Mouse (Mus musculus): Measurements from ENCODE around the gene Gm28635. TPM values are rescaled to one million over a fixed set of nuclear protein-coding genes. Genes with fewer than 3 reads are reported as not detected.

The Gm28635 gene
- total and polyA plus RNA-seq, 3 experiments = not detected

DNA sequence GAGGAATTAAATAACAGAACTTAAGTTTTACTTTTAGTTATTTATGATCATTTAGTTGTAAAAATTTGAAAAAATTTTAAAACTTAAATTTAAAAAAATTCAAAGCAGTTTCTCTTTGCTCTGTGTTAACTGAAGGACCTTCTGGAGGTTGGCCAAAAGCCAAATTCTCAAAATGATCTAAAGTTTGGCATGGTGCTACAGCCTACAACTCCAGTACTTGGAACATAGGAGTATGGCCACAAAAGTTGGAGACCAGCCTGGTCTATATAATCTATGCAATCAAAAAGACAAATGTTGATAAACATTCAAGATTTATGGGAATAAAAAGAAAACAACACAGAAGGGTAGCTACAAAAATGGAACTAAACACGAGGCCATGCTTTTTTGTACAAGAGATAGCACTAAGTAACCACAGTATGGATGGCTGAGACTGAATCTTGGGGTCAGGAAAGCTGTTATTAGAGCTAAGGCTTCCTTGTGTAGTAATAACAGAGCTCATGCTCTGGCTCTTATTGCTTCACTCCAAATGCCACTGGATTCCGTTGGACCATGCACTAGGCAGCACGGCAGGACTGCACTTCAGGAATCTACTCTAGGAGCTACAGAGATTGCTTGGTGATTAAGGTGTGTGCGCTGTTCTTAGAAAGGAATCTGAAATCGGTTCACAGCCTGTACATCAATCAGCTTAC lies 17.3 kb upstream of the Gm28635 start:
- Histone ChIP-seq H3K4me3 (replicated peaks in 1 of 3; ENCODE audit: low read depth in 2 of 3, low read length in 2 of 3, poor library complexity in 1 of 3) (no peak overlapping the region), H3K27me3 (replicated peaks) (no peaks in the 10 kb centered on the region), H3K4me1 (ENCODE audit: control insufficient read depth in 1 of 2, insufficient read depth in 2 of 2) (no peaks in the 10 kb centered on the region), H3K4me2 (ENCODE audit: insufficient read depth, low read depth, poor library complexity, severe bottlenecking) (no peak overlapping the region), H3K9ac (ENCODE audit: insufficient read depth, low read depth) (no peak overlapping the region), H3K9me3 (replicated peaks; ENCODE audit: low read length) (no peaks in the 10 kb centered on the region), H3K27ac (ENCODE audit: insufficient read depth, low read depth) (no peak overlapping the region), H3K79me2 (replicated peaks; ENCODE audit: control insufficient read depth, extremely low read depth, insufficient read depth, poor library complexity, severe bottlenecking) (no peaks in the 10 kb centered on the region), H3K36me3 (replicated peaks in 1 of 2; ENCODE audit: control insufficient read depth in 1 of 2, insufficient read depth in 1 of 2, low read length in 1 of 2) (peaks cover 43 to 81% of the 10 kb centered on the region in 2 experiments)
- TF ChIP-seq TCF12 (IDR thresholded peaks at IDR 0.05; ENCODE audit: low read depth, low read length) (no peak), MYC (IDR thresholded peaks at IDR 0.05; ENCODE audit: low read depth, low read length) (no peak), JUND (conservative IDR thresholded peaks at IDR 0.05; ENCODE audit: low read depth, low read length) (no peak), JUN (IDR thresholded peaks at IDR 0.05; ENCODE audit: insufficient read depth, low read depth, low read length) (no peak), TBP (conservative IDR thresholded peaks at IDR 0.05; ENCODE audit: low read depth, low read length) (no peak), NRF1 (IDR thresholded peaks at IDR 0.05; ENCODE audit: low read depth, low read length) (no peak), USF2 (conservative IDR thresholded peaks at IDR 0.05; ENCODE audit: low read depth, low read length) (no peak), ZC3H11A (IDR thresholded peaks at IDR 0.05; ENCODE audit: low read depth, low read length) (no peak), CHD2 (IDR thresholded peaks at IDR 0.05; ENCODE audit: low read length) (no peak), USF1 (IDR thresholded peaks at IDR 0.05; ENCODE audit: low read depth, low read length) (no peak), ZNF384 (IDR thresholded peaks at IDR 0.05; ENCODE audit: low read depth, low read length) (no peak)
- dilution Hi-C loops (cut with MboI; ENCODE audit: extremely low pct_ligation_motif_present, extremely low pct_unique_long_range_greater_than_20kb, low sequenced_read_pairs) = no loop called here
- DNase-seq (ENCODE audit: extremely low read depth) = no peak
- in situ Hi-C loops (cut with MboI; ENCODE audit: low pct_ligation_motif_present, low pct_unique_long_range_greater_than_20kb, low sequenced_read_pairs) = no loop called here

DNA sequence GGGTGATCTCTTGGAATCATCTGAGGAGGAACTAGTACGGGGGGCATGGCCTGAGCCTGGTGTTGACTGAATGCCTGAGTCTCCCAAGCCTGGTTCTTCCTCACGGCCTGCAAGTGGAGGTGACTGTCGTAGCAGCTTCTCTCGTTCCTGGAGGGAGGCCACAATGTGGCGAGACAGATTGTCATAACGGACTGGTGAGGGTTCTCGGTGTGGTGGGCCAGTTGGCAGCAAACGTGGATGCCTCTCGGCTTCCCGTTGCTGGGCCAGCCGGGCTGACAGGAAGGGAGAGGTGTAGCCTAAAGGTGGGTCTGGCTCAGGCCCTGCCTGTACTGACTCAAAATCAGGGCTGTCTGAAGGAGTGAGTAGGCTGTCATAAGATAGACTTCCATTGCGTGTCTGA lies 12.2 kb upstream of the Gm28635 start:
- Histone ChIP-seq H3K9ac (ENCODE audit: insufficient read depth, low read depth) (no peak overlapping the region), H3K4me1 (ENCODE audit: control insufficient read depth in 1 of 2, insufficient read depth in 2 of 2) (peaks cover 0 to 4% of the 10 kb centered on the region in 2 experiments; a peak in 1 of 4 replicates), H3K36me3 (replicated peaks in 1 of 2; ENCODE audit: control insufficient read depth in 1 of 2, insufficient read depth in 1 of 2, low read length in 1 of 2) (peaks cover 67 to 93% of the 10 kb centered on the region in 2 experiments), H3K27ac (ENCODE audit: insufficient read depth, low read depth) (no peak overlapping the region), H3K4me2 (ENCODE audit: insufficient read depth, low read depth, poor library complexity, severe bottlenecking) (no peak overlapping the region), H3K4me3 (replicated peaks in 1 of 3; ENCODE audit: low read depth in 2 of 3, low read length in 2 of 3, poor library complexity in 1 of 3) (no peak overlapping the region), H3K27me3 (replicated peaks) (no peaks in the 10 kb centered on the region), H3K79me2 (replicated peaks; ENCODE audit: control insufficient read depth, extremely low read depth, insufficient read depth, poor library complexity, severe bottlenecking) (0 out of 2 replicates have a peak, but pooled peaks cover 2% of the 10 kb centered on the region), H3K9me3 (replicated peaks; ENCODE audit: low read length) (no peaks in the 10 kb centered on the region)
- TF ChIP-seq POLR2A (IDR thresholded peaks at IDR 0.05; ENCODE audit: low read depth, low read length) = peak; percentile 19; the same call in 1 of the 2 replicates
- TF ChIP-seq SIN3A (IDR thresholded peaks at IDR 0.05; ENCODE audit: low read length) = no peak
- in situ Hi-C loops (cut with MboI; ENCODE audit: low pct_ligation_motif_present, low pct_unique_long_range_greater_than_20kb, low sequenced_read_pairs) = no loop called here
- dilution Hi-C loops (cut with MboI; ENCODE audit: extremely low pct_ligation_motif_present, extremely low pct_unique_long_range_greater_than_20kb, low sequenced_read_pairs) = no loop called here
- DNase-seq (ENCODE audit: extremely low read depth) = no peak

All from CH12.LX (cell line).